Mouse (Mus musculus) hindbrain, embryonic 13.5 days (tissue): ENCODE data around the gene Etnk1. TPM values are rescaled to one million over a fixed set of nuclear protein-coding genes. Genes with fewer than 3 reads are reported as not detected.

Source experiments
- ATAC-seq: fragments of 200-750 bp; cut with Nextera tagmentation; 2 replicates; pipeline ENCODE4 v1.8.0; 2017; ENCODE audit warnings: moderate TSS enrichment; ENCODE audit not compliant: low FRiP score
- H3K27ac ChIP-seq: fragments of 300-500 bp; sonication (generic); 2 replicates; pipeline ENCODE4 v1.5.1; 2015; ENCODE audit warnings: inconsistent platforms, mild to moderate bottlenecking, moderate library complexity
- H3K27me3 ChIP-seq: fragments of 300-500 bp; sonication (generic); 2 replicates; pipeline ENCODE4 v1.6.1; 2015; ENCODE audit warnings: mild to moderate bottlenecking, inconsistent platforms
- H3K36me3 ChIP-seq: fragments of 300-500 bp; sonication (generic); 2 replicates; pipeline ENCODE4 v1.6.1; 2015; ENCODE audit warnings: mild to moderate bottlenecking, inconsistent platforms
- H3K4me1 ChIP-seq: fragments of 300-500 bp; sonication (generic); replicated peaks from 2 replicates; pipeline ENCODE4 v1.6.1; 2015; ENCODE audit warnings: inconsistent platforms
- H3K4me2 ChIP-seq: fragments of 300-500 bp; sonication (generic); 2 replicates; pipeline ENCODE4 v1.6.1; 2015; ENCODE audit warnings: inconsistent platforms, mild to moderate bottlenecking, moderate library complexity
- H3K4me3 ChIP-seq: fragments of 300-500 bp; sonication (generic); 2 replicates; pipeline ENCODE4 v1.5.1; 2015; ENCODE audit warnings: mild to moderate bottlenecking, inconsistent platforms
- H3K9ac ChIP-seq: fragments of 300-500 bp; sonication (generic); 2 replicates; pipeline ENCODE4 v1.6.1; 2015; ENCODE audit warnings: mild to moderate bottlenecking, inconsistent platforms
- H3K9me3 ChIP-seq: fragments of 300-500 bp; sonication (generic); 2 replicates; pipeline ENCODE4 v1.6.1; 2016; ENCODE audit warnings: inconsistent platforms
- WGBS: fragments of 180-500 bp; shearing (Covaris S2); methylation state at CpG from one replicate; pipeline ENCODE4 v1.1.7; 2015; 5-methylcytosine and 5-hydroxymethylcytosine counted together
- polyA plus RNA-seq: library from polyadenylated mRNA; unstranded; fragments of >200 nt; fragmentation: Nextera tagmentation; extraction: Ambion mirVana; gene quantifications from 2 replicates; pipeline ENCODE4 v1.2.1, GENCODE M21; 2015

Gene Etnk1
- polyA plus RNA-seq, 1 experiment from 2014 or later = 36.3 TPM

DNA sequence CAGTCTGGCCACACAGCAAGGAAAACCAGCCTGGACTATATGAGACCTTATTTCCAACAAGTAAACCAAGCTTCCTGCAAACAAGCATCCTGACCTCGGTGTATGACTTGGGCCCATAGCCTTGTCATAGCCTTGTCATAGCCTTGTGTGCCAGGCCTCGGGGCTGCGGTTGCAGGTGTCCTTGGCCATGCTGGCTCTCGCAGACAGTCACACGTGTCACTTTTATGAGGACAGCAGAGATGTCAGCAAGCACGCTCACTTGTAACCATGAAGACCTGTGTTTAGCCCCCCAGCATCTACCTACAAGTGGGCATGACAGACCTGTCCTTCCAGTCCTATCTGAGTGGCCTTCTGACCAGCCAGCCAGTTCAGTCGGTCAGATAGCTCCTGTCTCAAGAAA is 31.4 kb downstream of the Etnk1 start:
- H3K4me2 ChIP-seq = no peak overlapping the region
- no peaks in the 10 kb centered on the region for H3K4me1 ChIP-seq
- H3K36me3 ChIP-seq = peaks cover 58% of the 10 kb centered on the region
- no peak overlapping the region for H3K4me3 ChIP-seq
- WGBS = 96% methylated on average over 7 of the region's 7 CpGs
- no peaks in the 10 kb centered on the region for H3K9me3 ChIP-seq
- H3K9ac ChIP-seq = no peak overlapping the region
- no peak for ATAC-seq
- H3K27ac ChIP-seq = no peak overlapping the region
- H3K27me3 ChIP-seq = no peaks in the 10 kb centered on the region

DNA sequence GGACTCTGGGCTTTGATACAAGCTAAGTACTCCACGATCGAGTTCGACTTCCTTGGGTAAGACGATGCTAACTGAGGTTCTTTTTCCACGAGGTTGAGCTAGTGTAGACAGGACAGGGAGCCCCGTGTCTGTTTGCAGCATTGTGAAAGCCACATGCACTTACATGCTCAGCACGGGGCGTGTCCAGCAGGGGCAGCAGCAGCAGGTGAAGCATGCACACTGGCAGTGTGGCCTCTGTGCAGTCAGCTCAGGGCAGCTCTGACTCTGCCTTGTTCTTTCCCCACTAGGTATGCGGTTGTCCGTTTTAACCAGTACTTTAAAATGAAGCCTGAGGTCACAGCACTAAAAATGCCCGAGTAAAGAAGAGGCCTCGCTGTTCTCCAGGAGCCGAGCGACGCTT is 36.1 kb downstream of the Etnk1 start:
- Histone ChIP-seq H3K27ac (no peak overlapping the region), H3K9ac (no peak overlapping the region), H3K4me1 (no peaks in the 10 kb centered on the region), H3K9me3 (no peaks in the 10 kb centered on the region), H3K4me2 (no peak overlapping the region), H3K36me3 (peaks cover 53% of the 10 kb centered on the region), H3K4me3 (no peak overlapping the region), H3K27me3 (no peaks in the 10 kb centered on the region)
- 92% methylated on average over 15 of the region's 15 CpGs for WGBS
- no peak for ATAC-seq

DNA sequence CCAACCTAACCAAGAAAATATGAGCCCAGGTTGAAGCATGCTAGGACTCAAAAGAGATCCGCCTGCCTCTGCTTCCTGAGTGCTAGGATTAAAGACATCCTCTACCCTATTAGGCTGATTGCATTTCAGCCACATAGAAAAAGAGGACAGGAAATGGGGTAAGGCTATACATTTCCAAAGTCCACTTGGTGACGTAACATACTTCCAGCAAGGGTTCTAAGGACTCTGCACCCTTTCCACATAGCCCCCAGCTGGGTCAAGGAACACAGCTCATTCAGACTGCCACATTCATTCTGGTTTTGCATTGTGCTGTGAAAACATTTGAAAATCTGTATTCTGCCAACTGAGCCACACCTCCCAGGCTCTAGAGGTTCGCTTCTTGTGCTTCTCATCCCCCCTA is 41.9 kb downstream of the Etnk1 start:
- Histone ChIP-seq H3K4me3 (no peak overlapping the region), H3K27me3 (no peaks in the 10 kb centered on the region), H3K36me3 (peaks cover 44% of the 10 kb centered on the region), H3K9ac (no peak overlapping the region), H3K4me2 (no peak overlapping the region), H3K27ac (no peak overlapping the region), H3K9me3 (no peaks in the 10 kb centered on the region), H3K4me1 (no peaks in the 10 kb centered on the region)
- no peak for ATAC-seq
- WGBS = over 99% methylated on average over 3 of the region's 3 CpGs

DNA sequence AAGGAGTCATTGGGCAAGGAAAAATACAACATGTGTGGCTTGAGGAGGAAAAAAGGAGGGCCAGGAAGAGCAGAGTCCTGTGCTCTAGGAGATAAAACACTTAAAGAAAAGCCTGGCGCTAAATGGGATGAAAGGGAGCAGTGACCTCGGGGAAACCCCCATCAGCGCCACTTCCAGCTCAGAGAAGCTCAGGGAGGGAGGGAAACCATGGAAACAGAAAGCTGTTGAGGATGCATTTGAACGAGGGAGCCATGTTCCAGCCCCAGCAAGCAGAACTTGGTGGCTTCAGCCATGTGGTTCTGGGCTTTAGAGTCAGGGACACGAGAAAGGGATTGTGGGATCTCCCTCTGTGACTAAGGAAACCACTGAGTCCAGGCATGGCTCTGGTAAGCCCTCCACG is 45.7 kb downstream of the Etnk1 start:
- ATAC-seq = no peak

DNA sequence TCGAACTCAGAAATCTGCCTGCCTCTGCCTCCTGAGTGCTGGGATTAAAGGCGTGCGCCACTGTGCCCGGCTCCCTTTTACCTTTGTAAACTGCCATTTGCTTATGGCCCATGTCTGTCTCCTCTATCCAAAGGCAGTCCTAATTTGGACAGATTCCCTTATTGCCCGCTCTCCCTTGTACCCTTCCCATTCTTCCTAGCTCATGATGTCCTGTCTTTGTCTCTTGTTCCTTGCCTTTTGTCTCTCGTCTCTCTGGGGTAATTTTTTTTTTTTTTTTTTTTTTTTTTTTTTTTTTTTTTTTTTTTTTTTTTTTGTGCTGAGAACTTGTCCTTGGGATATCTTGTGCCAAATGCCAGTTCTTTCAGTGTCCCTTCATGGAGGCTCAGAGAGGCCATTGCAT is 46.4 kb downstream of the Etnk1 start:
- ATAC-seq = no peak
- Histone ChIP-seq H3K4me2 (no peak overlapping the region), H3K9me3 (no peaks in the 10 kb centered on the region), H3K4me3 (no peak overlapping the region), H3K36me3 (peaks cover 24% of the 10 kb centered on the region), H3K27ac (no peak overlapping the region), H3K4me1 (0 out of 2 replicates have a peak, but pooled peaks cover 3% of the 10 kb centered on the region), H3K9ac (no peak overlapping the region), H3K27me3 (no peaks in the 10 kb centered on the region)
- 94% methylated on average over 6 of the region's 6 CpGs for WGBS

More for the DNA sequence above, 45.7 kb downstream of the Etnk1 start:
- H3K27ac ChIP-seq = no peak overlapping the region
- 0 out of 2 replicates have a peak, but pooled peaks cover 3% of the 10 kb centered on the region for H3K4me1 ChIP-seq
- no peaks in the 10 kb centered on the region for H3K27me3 ChIP-seq
- H3K9me3 ChIP-seq = no peaks in the 10 kb centered on the region
- no peak overlapping the region for H3K9ac ChIP-seq
- H3K4me2 ChIP-seq = no peak overlapping the region
- peaks cover 27% of the 10 kb centered on the region for H3K36me3 ChIP-seq
- H3K4me3 ChIP-seq = no peak overlapping the region
- 68% methylated on average over 6 of the region's 6 CpGs for WGBS

DNA sequence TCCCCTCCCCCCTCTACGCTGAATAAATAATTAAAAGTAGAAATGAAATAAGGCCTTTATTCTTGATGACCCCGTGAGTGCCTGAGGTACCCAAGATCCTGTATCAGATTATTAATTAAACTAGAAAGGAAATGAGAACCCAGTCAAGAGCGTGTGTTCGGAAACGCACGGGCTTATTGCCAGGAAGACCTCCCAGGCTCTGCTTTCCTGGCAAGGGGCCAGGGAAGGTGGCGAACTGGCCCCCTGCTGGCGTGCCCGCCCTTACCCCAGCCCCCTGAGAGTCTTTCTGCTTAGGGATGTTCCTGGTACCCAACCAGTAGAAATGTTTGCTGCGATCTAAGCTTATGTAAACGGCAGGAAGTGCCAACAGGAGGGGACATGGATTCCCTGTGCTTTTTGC is 49.2 kb downstream of the Etnk1 start:
- no peak overlapping the region for H3K27ac ChIP-seq
- ATAC-seq = no peak
- 0 out of 2 replicates have a peak, but pooled peaks cover 3% of the 10 kb centered on the region for H3K4me1 ChIP-seq
- H3K27me3 ChIP-seq = no peaks in the 10 kb centered on the region
- H3K4me2 ChIP-seq = no peak overlapping the region
- no peak overlapping the region for H3K9ac ChIP-seq
- H3K4me3 ChIP-seq = no peak overlapping the region
- no peaks in the 10 kb centered on the region for H3K9me3 ChIP-seq
- peaks cover 7% of the 10 kb centered on the region; the same call in 1 of the 2 replicates for H3K36me3 ChIP-seq
- 73% methylated on average over 11 of the region's 11 CpGs for WGBS

DNA sequence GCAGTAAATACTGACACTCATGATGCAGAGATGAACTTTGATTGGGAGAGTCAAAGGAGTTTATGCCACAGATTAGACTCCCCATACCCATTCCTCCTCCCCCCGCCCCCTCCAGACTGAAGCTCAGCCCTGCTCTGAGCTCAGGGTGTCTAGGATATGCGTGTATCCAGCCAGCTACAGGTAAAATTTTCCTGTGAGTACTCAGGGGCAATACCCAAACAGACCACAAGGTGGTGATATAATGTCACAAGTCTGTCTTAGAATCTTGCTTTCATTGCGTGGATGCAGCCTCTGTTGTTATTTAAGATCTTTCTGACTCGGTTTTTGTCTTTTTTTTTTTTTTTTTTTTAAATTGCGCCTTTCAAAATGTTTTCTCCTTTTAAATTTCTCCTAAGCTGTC is 52.3 kb downstream of the Etnk1 start:
- WGBS = 5% methylated on average over 5 of the region's 5 CpGs
- no peak overlapping the region for H3K27ac ChIP-seq
- no peaks in the 10 kb centered on the region for H3K27me3 ChIP-seq
- H3K9ac ChIP-seq = no peak overlapping the region
- 0 out of 2 replicates have a peak, but pooled peaks cover 6% of the 10 kb centered on the region for H3K4me1 ChIP-seq
- H3K4me2 ChIP-seq = no peak overlapping the region
- H3K36me3 ChIP-seq = peaks cover 2% of the 10 kb centered on the region; the same call in 1 of the 2 replicates
- H3K4me3 ChIP-seq = no peak overlapping the region
- peak; percentile 69; the same call in 1 of the 2 replicates for ATAC-seq
- H3K9me3 ChIP-seq = no peaks in the 10 kb centered on the region

DNA sequence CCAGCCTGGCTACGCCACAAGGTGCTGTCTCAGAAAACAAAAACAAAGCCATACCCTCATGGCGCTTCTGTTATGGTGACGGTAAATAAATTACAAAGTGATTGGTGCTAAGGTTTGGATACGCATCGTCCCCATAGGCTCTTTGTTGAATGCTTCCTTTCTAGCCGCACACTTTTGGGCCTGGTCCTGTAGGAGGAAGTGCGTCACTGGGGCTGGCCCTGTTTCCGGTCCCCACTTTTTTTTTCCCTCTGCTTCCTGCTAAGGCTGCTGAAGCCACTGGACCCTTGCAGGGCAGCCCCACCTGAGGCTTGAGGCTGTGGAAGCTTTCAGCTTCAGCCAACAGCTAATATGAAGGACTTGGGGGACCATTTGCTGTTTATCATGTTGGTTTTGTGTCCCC is 54.2 kb downstream of the Etnk1 start:
- Histone ChIP-seq H3K9ac (no peak overlapping the region; the same call in 1 of the 2 replicates), H3K9me3 (no peaks in the 10 kb centered on the region), H3K4me1 (0 out of 2 replicates have a peak, but pooled peaks cover 5% of the 10 kb centered on the region), H3K4me3 (no peak overlapping the region), H3K36me3 (no peaks in the 10 kb centered on the region), H3K4me2 (no peak overlapping the region), H3K27ac (no peak overlapping the region), H3K27me3 (no peaks in the 10 kb centered on the region)
- WGBS = 86% methylated on average over 8 of the region's 8 CpGs
- no peak for ATAC-seq

DNA sequence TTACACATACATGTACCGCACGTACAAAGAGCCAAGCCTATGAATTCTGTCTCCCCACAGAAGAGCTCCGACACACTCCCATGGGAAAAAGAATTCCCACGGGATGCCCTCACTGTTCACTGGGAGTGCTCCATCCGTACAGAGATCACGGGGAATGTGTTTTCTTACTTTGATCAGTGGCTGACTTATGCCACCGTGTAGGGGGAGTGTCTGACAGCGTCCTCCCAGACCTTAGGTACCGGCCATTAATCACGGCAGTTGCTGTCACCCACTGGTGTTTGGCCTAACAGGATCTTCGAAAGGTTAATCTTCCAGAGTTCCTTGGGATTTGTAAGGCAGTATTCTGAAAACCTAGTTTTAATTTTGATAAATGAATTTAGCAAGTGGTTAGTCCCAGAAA is 57.0 kb downstream of the Etnk1 start:
- Histone ChIP-seq H3K27ac (no peak overlapping the region), H3K9ac (no peak overlapping the region), H3K4me1 (0 out of 2 replicates have a peak, but pooled peaks cover 3% of the 10 kb centered on the region), H3K4me3 (no peak overlapping the region), H3K9me3 (no peaks in the 10 kb centered on the region), H3K27me3 (no peaks in the 10 kb centered on the region), H3K36me3 (no peaks in the 10 kb centered on the region), H3K4me2 (no peak overlapping the region)
- 71% methylated on average over 11 of the region's 11 CpGs for WGBS
- no peak for ATAC-seq

DNA sequence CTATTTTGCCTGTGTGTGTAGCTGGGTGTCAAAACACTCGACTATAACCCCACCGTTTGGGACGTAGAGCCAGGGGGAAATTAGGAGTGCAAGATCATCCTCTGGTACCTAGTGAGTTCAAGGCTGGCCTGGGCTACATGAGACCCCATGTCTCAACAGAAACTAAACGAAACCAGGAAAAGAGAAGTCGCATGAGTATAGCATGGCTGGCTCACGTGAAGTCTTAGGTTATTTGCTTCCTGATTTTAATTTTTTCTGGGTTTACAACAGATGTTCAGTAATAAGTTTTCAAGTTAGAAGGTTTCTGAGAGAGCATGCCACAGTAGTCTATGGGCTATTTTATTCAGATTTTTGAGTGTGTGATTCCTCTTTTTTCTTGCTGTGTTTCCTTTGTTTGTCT is 57.9 kb downstream of the Etnk1 start:
- WGBS = 72% methylated on average over 6 of the region's 6 CpGs
- no peak overlapping the region for H3K4me2 ChIP-seq
- no peak for ATAC-seq
- no peaks in the 10 kb centered on the region for H3K36me3 ChIP-seq
- H3K27ac ChIP-seq = no peak overlapping the region
- 0 out of 2 replicates have a peak, but pooled peaks cover 3% of the 10 kb centered on the region for H3K4me1 ChIP-seq
- H3K4me3 ChIP-seq = no peak overlapping the region
- H3K9ac ChIP-seq = no peak overlapping the region
- no peaks in the 10 kb centered on the region for H3K27me3 ChIP-seq
- H3K9me3 ChIP-seq = no peaks in the 10 kb centered on the region

DNA sequence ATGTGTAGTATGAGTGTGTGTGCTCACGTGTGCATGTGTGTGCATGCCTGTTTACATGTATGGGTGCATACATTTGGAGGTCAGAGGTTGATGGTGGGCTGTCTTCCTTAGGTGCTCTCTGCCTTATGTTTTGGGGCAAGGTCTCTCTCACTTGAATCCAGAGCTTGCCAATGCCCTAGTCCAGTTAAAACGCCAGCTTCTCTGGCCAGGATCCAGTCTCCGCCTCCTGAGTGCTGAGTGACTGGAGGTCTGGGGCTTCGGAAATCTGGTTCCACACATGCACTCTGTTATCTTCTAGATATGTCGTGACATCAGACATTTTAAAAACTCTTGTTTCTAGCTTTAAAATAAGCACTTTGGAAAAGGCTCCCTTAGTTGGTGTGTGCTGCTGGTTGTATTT is 61.7 kb downstream of the Etnk1 start:
- H3K4me1 ChIP-seq = 0 out of 2 replicates have a peak, but pooled peaks cover 3% of the 10 kb centered on the region
- no peak overlapping the region for H3K4me3 ChIP-seq
- no peak overlapping the region for H3K27ac ChIP-seq
- H3K27me3 ChIP-seq = no peaks in the 10 kb centered on the region
- H3K9ac ChIP-seq = no peak overlapping the region
- H3K4me2 ChIP-seq = no peak overlapping the region
- 84% methylated on average over 5 of the region's 5 CpGs for WGBS
- ATAC-seq = no peak
- H3K9me3 ChIP-seq = no peaks in the 10 kb centered on the region
- no peaks in the 10 kb centered on the region for H3K36me3 ChIP-seq

DNA sequence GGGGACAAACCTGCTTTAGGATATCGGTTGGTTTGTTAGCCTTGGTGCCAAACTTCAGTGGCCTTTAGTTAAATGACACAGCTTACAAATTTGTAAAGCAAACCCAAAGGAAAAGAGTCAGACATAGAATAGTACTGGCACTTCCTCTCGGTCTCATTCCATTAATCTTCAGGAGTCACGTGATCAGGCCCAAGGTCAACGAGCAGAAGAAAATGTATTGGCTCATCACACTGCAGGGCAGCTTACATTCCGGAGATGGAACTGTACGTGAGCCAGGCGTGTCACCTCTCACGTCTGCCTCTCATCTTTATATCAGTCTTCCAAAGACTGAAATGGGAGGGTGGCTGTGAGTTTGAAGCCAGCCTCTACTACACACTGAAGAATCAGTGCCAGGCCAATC is 62.9 kb downstream of the Etnk1 start:
- no peak overlapping the region for H3K9ac ChIP-seq
- H3K9me3 ChIP-seq = no peaks in the 10 kb centered on the region
- no peak for ATAC-seq
- H3K4me2 ChIP-seq = no peak overlapping the region
- no peaks in the 10 kb centered on the region for H3K4me1 ChIP-seq
- WGBS = 79% methylated on average over 8 of the region's 8 CpGs
- H3K27me3 ChIP-seq = no peaks in the 10 kb centered on the region
- H3K4me3 ChIP-seq = no peak overlapping the region
- no peak overlapping the region for H3K27ac ChIP-seq
- no peaks in the 10 kb centered on the region for H3K36me3 ChIP-seq

DNA sequence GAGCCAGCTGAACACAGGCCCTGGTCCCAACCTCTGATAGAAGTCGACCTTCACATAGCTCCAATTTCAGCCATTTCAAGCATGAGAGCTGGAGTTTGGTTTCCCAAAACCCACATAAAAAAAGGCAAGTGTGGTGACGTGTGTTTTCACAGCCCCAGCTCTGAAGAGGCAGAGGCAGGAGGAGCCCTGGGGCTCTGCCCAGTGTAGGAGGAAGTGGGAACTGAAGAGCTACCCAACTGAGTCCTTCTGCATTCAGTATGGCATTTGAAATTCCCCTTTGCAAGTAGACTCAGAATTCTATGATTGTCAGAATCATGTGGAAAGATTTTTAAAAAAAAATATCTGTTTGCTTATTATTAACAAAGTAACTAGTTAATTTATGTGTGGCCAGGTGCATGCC is 63.9 kb downstream of the Etnk1 start:
- Histone ChIP-seq H3K9ac (no peak overlapping the region), H3K9me3 (no peaks in the 10 kb centered on the region), H3K36me3 (no peaks in the 10 kb centered on the region), H3K4me2 (no peak overlapping the region), H3K4me3 (no peak overlapping the region), H3K4me1 (no peaks in the 10 kb centered on the region), H3K27me3 (no peaks in the 10 kb centered on the region), H3K27ac (no peak overlapping the region)
- ATAC-seq = no peak
- WGBS = 77% methylated on average over 2 of the region's 2 CpGs
